In the genomic region with DNA sequence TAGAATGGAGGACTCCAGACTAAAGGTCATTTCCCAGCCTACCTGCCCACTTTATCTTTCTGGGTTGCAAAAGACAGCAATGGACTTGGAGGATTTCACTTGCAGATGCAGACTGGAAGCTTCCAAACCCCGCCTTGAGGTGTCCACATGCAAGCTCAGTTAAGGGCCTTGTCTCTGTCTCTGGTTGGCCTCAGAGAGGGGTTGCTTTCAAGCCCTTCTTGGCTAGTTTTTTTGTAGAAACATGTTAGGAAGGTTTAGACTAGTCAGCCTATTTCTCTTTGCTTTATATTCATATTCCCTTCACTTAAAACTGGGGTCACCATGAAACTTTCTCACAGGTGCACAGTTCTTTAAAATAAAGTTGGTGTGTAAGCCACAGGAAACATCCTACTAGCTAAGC, we compare ENCODE assay signal across 10 mouse cellular contexts. TPM values are rescaled to one million over a fixed set of nuclear protein-coding genes. Genes with fewer than 3 reads are reported as not detected.
DNase-seq lines count a peak whose midpoint lies in the region; ATAC-seq and TF ChIP-seq lines count a peak whose summit lies in the region.
"Had no signal": no experiment of that assay in that cellular context is flagged by ENCODE, and none has a peak within 500 bp of the region (broad histone marks: within the 10 kb centered on the region; RNA-seq: fewer than 3 reads in every experiment).

TSS of gene Slc5a7 (minus strand) at position 101 of the 400 bp plus-strand sequence.

- H3K4me1 ChIP-seq in kidney, embryonic 14.5 days (ENCODE audit: control insufficient read depth, insufficient read depth, low read length): no peaks in the 10 kb centered on the region
- H3K4me1 ChIP-seq in kidney, adult 2 months (ENCODE audit: control insufficient read depth, insufficient read depth, low read length): no peaks in the 10 kb centered on the region
- no peaks in the 10 kb centered on the region for H3K4me1 ChIP-seq in embryonic facial prominence, embryonic 12.5 days
- H3K4me1 ChIP-seq in hindbrain, postnatal 0 days (ENCODE audit: insufficient read depth, low read length): no peaks in the 10 kb centered on the region
- H3K4me1 ChIP-seq in midbrain, postnatal 0 days (ENCODE audit: insufficient read depth, low read length): no peaks in the 10 kb centered on the region

- H3K36me3 ChIP-seq in kidney, embryonic 14.5 days (ENCODE audit: control insufficient read depth, insufficient read depth, low read length): no peaks in the 10 kb centered on the region
- no peaks in the 10 kb centered on the region for H3K36me3 ChIP-seq in kidney, adult 2 months (ENCODE audit: control insufficient read depth, insufficient read depth, low read length)
- no peaks in the 10 kb centered on the region for H3K36me3 ChIP-seq in embryonic facial prominence, embryonic 12.5 days
- H3K36me3 ChIP-seq in hindbrain, postnatal 0 days (ENCODE audit: insufficient read depth, low read length): no peaks in the 10 kb centered on the region
- no peaks in the 10 kb centered on the region for H3K36me3 ChIP-seq in midbrain, postnatal 0 days (ENCODE audit: insufficient read depth, low read length)

- no peak within 1 kb of the TSS for H3K27ac ChIP-seq in kidney, embryonic 14.5 days (ENCODE audit: low read depth, low read length)
- no peak within 1 kb of the TSS for H3K27ac ChIP-seq in kidney, adult 2 months (ENCODE audit: insufficient read depth, low read depth, low read length)
- H3K27ac ChIP-seq in embryonic facial prominence, embryonic 12.5 days: no peak within 1 kb of the TSS
- no peak within 1 kb of the TSS; the same call in 1 of the 2 replicates for H3K27ac ChIP-seq in hindbrain, postnatal 0 days
- no peak within 1 kb of the TSS for H3K27ac ChIP-seq in midbrain, postnatal 0 days (ENCODE audit: low read depth, low read length)

- TF ChIP-seq CTCF in kidney, adult 2 months (conservative IDR thresholded peaks at IDR 0.05; ENCODE audit: insufficient read depth, insufficient read length, low read depth, low read length): no peak
- TF ChIP-seq CTCF in hindbrain, postnatal 0 days (IDR thresholded peaks at IDR 0.05; ENCODE audit: low read depth): no peak
- TF ChIP-seq CTCF in midbrain, postnatal 0 days (IDR thresholded peaks at IDR 0.05): no peak

- WGBS in kidney, embryonic 14.5 days: 42% methylated on average over 1 of the region's 1 CpGs
- WGBS in kidney, adult 2 months: 66% methylated on average over 1 of the region's 1 CpGs
- WGBS in embryonic facial prominence, embryonic 12.5 days: 50% methylated on average over 1 of the region's 1 CpGs
- 55% methylated on average over 1 of the region's 1 CpGs for WGBS in hindbrain, postnatal 0 days
- 57% methylated on average over 1 of the region's 1 CpGs for whole genome bisulfite sequencing in midbrain, postnatal 0 days

- no peak for ATAC-seq in kidney, embryonic 14.5 days (ENCODE audit: low FRiP score, low TSS enrichment)
- ATAC-seq in embryonic facial prominence, embryonic 12.5 days (ENCODE audit: insufficient number of reproducible peaks, insufficient read depth, low FRiP score, low TSS enrichment): no peak
- ATAC-seq in hindbrain, postnatal 0 days: no peak
- ATAC-seq in midbrain, postnatal 0 days (ENCODE audit: low FRiP score): no peak

- H3K27me3 ChIP-seq in kidney, embryonic 14.5 days (ENCODE audit: control insufficient read depth, insufficient read depth, low read length): peaks cover 6% of the 10 kb centered on the region; the same call in 1 of the 2 replicates
- no peaks in the 10 kb centered on the region for H3K27me3 ChIP-seq in kidney, adult 2 months (replicated peaks; ENCODE audit: control insufficient read depth, insufficient read depth, low read length)
- H3K27me3 ChIP-seq in embryonic facial prominence, embryonic 12.5 days: no peaks in the 10 kb centered on the region
- H3K27me3 ChIP-seq in hindbrain, postnatal 0 days (ENCODE audit: insufficient read depth, low read length): no peaks in the 10 kb centered on the region
- H3K27me3 ChIP-seq in midbrain, postnatal 0 days (ENCODE audit: insufficient read depth, low read length): no peaks in the 10 kb centered on the region

- DNase-seq in kidney, adult 2 months: no peak
- DNase-seq in hindbrain, postnatal 0 days (ENCODE audit: low spot score): no peak
- DNase-seq in midbrain, postnatal 0 days (ENCODE audit: low spot score): no peak
- DNase-seq in cerebellum, adult 18-20 months: no peak
- DNase-seq in cerebellum, postnatal 4 days (ENCODE audit: low spot score in 2 of 2): no peak
- no peak for DNase-seq in thymus, adult 18-20 months
- DNase-seq: layer of hippocampus, adult 9-11 months had no signal

- H3K4me3 ChIP-seq in kidney, embryonic 14.5 days (ENCODE audit: low read length): peak within 1 kb of the TSS; percentile 40
- no peak within 1 kb of the TSS for H3K4me3 ChIP-seq in kidney, adult 2 months (ENCODE audit: insufficient read depth, low read depth, low read length)
- peak within 1 kb of the TSS; percentile 51 for H3K4me3 ChIP-seq in embryonic facial prominence, embryonic 12.5 days
- peak within 1 kb of the TSS; percentile 49 for H3K4me3 ChIP-seq in hindbrain, postnatal 0 days (ENCODE audit: low read length)
- H3K4me3 ChIP-seq in midbrain, postnatal 0 days (ENCODE audit: low read depth, low read length): peak within 1 kb of the TSS; percentile 50

- TF ChIP-seq POLR2A in kidney, adult 2 months (IDR thresholded peaks at IDR 0.05; ENCODE audit: low read depth, low read length): no peak

- peak within 1 kb of the TSS; percentile 47; the same call in 1 of the 2 replicates for H3K9ac ChIP-seq in kidney, embryonic 14.5 days (ENCODE audit: low read depth, low read length)
- H3K9ac ChIP-seq in embryonic facial prominence, embryonic 12.5 days: peak within 1 kb of the TSS; percentile 56
- H3K9ac ChIP-seq in hindbrain, postnatal 0 days (replicated peaks; ENCODE audit: low read length): peak within 1 kb of the TSS; percentile 59
- peak within 1 kb of the TSS; percentile 29; the same call in 1 of the 2 replicates for H3K9ac ChIP-seq in midbrain, postnatal 0 days (replicated peaks; ENCODE audit: low read length, poor library complexity, severe bottlenecking)

- no peaks in the 10 kb centered on the region for H3K9me3 ChIP-seq in kidney, embryonic 14.5 days (ENCODE audit: control insufficient read depth, low read length)
- H3K9me3 ChIP-seq in embryonic facial prominence, embryonic 12.5 days: no peaks in the 10 kb centered on the region
- no peaks in the 10 kb centered on the region for H3K9me3 ChIP-seq in hindbrain, postnatal 0 days (ENCODE audit: low read length)
- H3K9me3 ChIP-seq in midbrain, postnatal 0 days (ENCODE audit: low read length): no peaks in the 10 kb centered on the region

- H3K4me2 ChIP-seq in kidney, embryonic 14.5 days (replicated peaks; ENCODE audit: low read depth, low read length): peak within 1 kb of the TSS; percentile 85
- H3K4me2 ChIP-seq in embryonic facial prominence, embryonic 12.5 days (replicated peaks): peak within 1 kb of the TSS; percentile 89
- H3K4me2 ChIP-seq in hindbrain, postnatal 0 days (ENCODE audit: low read depth, low read length): peak within 1 kb of the TSS; percentile 91
- H3K4me2 ChIP-seq in midbrain, postnatal 0 days (ENCODE audit: low read depth, low read length, poor library complexity, severe bottlenecking): peak within 1 kb of the TSS; percentile 77

RNA-seq across cellular contexts. Expression of gene Slc5a7, which starts in this region (rescaled TPM):
- polyA plus RNA-seq in kidney, embryonic 14.5 days (2014; fragmentation: Nextera tagmentation; extraction: Ambion mirVana): 0.07 and 0.37 TPM in 2 replicates
- polyA plus RNA-seq in kidney, adult 2 months (2012; rRNA removed): not detected in 2 replicates
- polyA plus RNA-seq in embryonic facial prominence, embryonic 12.5 days (2016; fragmentation: Nextera tagmentation; extraction: Ambion mirVana): 1.4 and 1.6 TPM in 2 replicates
- total RNA-seq in hindbrain, postnatal 0 days (2014; rRNA removed): 10.1 and 11.7 TPM in 2 replicates
- 9.3 and 9.5 TPM in 2 replicates for polyA plus RNA-seq in hindbrain, postnatal 0 days (2015; fragmentation: Nextera tagmentation; extraction: Ambion mirVana)
- total RNA-seq in midbrain, postnatal 0 days (2014; rRNA removed): 5.4 and 5.9 TPM in 2 replicates
- polyA plus RNA-seq in midbrain, postnatal 0 days (2015; fragmentation: Nextera tagmentation; extraction: Ambion mirVana): 2.5 and 2.7 TPM in 2 replicates
- total RNA-seq: adrenal gland, postnatal 14 days had no signal
